Mouse (Mus musculus) NIH3T3 (cell line): ENCODE measurements around the gene Sirt4.

ENCODE experiments used
- DNase-seq: peaks from one replicate; pipeline ENCODE4 v3.0.0-alpha.2; 2012; ENCODE audit warnings: low read depth

Sirt4 gene

GRCm38 (mm10) chr5:115470766-115471531 is 13.6 kb downstream of the Sirt4 start:
- peak; percentile 73 for DNase-seq

- no peak for DNase-seq
These were observed 14.7 kb downstream of the Sirt4 start for GRCm38 (mm10) chr5:115469791-115470190.

GRCm38 (mm10) chr5:115465642-115466420 is 18.7 kb downstream of the Sirt4 start, which contains the start of gene Pla2g1b:
Gene Pla2g1b (plus strand): TSS chr5:115466262.
- DNase-seq = peak; percentile 32

- DNase-seq = no peak
These were observed 20.0 kb downstream of the Sirt4 start for GRCm38 (mm10) chr5:115464408-115465115.

GRCm38 (mm10) chr5:115458918-115459317 is 25.6 kb downstream of the Sirt4 start:
- no peak for DNase-seq

GRCm38 (mm10) chr5:115455838-115456237 is 28.7 kb downstream of the Sirt4 start:
- DNase-seq = no peak

GRCm38 (mm10) chr5:115454422-115455090 is 30.0 kb downstream of the Sirt4 start:
- no peak for DNase-seq

- DNase-seq = no peak
These were observed 33.9 kb downstream of the Sirt4 start for GRCm38 (mm10) chr5:115450410-115451317.

GRCm38 (mm10) chr5:115449247-115449646 is 35.3 kb downstream of the Sirt4 start:
- no peak for DNase-seq

GRCm38 (mm10) chr5:115447108-115447507 is 37.4 kb downstream of the Sirt4 start:
- no peak for DNase-seq

- DNase-seq = no peak
These were observed 40.4 kb downstream of the Sirt4 start for GRCm38 (mm10) chr5:115444130-115444529.

- DNase-seq = peak; percentile 33
These were observed 41.9 kb downstream of the Sirt4 start for GRCm38 (mm10) chr5:115442663-115443062.

GRCm38 (mm10) chr5:115441205-115441849 is 43.2 kb downstream of the Sirt4 start:
- DNase-seq = peak; percentile 88

- no peak for DNase-seq
These were observed 45.9 kb downstream of the Sirt4 start for GRCm38 (mm10) chr5:115438667-115439066.

GRCm38 (mm10) chr5:115437945-115438315 is 46.6 kb downstream of the Sirt4 start:
- no peak for DNase-seq

- DNase-seq = no peak
These were observed 47.1 kb downstream of the Sirt4 start for GRCm38 (mm10) chr5:115437242-115437944.

GRCm38 (mm10) chr5:115436421-115437124 is 48.0 kb downstream of the Sirt4 start:
- DNase-seq = peak; percentile 74

- no peak for DNase-seq
These were observed 48.7 kb downstream of the Sirt4 start for GRCm38 (mm10) chr5:115435755-115436379.
